Mouse (Mus musculus) brain, embryonic 14.5 days (tissue): ENCODE data around the gene Ccnb1ip1. TPM values are rescaled to one million over a fixed set of nuclear protein-coding genes. Genes with fewer than 3 reads are reported as not detected.
A peak's percentile ranks its signal among the peaks of the same experiment; 100 is the strongest.
"Not testable (repeated sequence)": the region's sequence is repeated elsewhere in the genome, so short reads cannot be mapped to it uniquely, and the experiment has no call there.

Experiments used
- DNase-seq: peaks from one replicate; pipeline ENCODE4 v3.0.0-alpha.2; 2011; ENCODE audit warnings: low read depth
- CTCF ChIP-seq: fragments of 200-500 bp; IDR thresholded peaks from 2 replicates; pipeline ENCODE4 v1.5.1; 2012; ENCODE audit warnings: inconsistent platforms, mild to moderate bottlenecking, moderate library complexity, borderline replicate concordance; ENCODE audit not compliant: insufficient read depth, insufficient read length; ENCODE audit errors: extremely low read depth
- POLR2A ChIP-seq: fragments of 200-500 bp; IDR thresholded peaks from 2 replicates; pipeline ENCODE4 v1.6.1; 2012; ENCODE audit warnings: mild to moderate bottlenecking, inconsistent platforms, borderline replicate concordance; ENCODE audit not compliant: poor library complexity, insufficient read depth, insufficient read length, severe bottlenecking; ENCODE audit errors: extremely low read depth
- polyA plus RNA-seq: library from polyadenylated mRNA; depleted of rRNA; stranded (reverse); fragments of >200 nt; gene quantifications from 2 replicates; pipeline ENCODE4 v1.2.3, GENCODE M21; 2012; rRNA removed

The Ccnb1ip1 gene
- polyA plus RNA-seq = 0.13 TPM in 1 of 2 replicates, not detected in the other

GRCm38 (mm10) chr14:50807487-50808072 is at the start of gene Ccnb1ip1, which contains the start of gene Parp2:
Gene Ccnb1ip1, minus strand, starts transcription at chr14:50807732.
Gene Parp2, plus strand, starts transcription at chr14:50807841.
- peak; percentile 99 for DNase-seq
- TF ChIP-seq POLR2A = peak; percentile 61; the same call in 1 of the 2 replicates
- TF ChIP-seq CTCF = no peak

- TF ChIP-seq POLR2A (no peak), CTCF (no peak)
- no peak for DNase-seq
Observed at GRCm38 (mm10) chr14:50855788-50856187, 48.3 kb upstream of the Ccnb1ip1 start.

- DNase-seq = peak; percentile 12
- TF ChIP-seq POLR2A = no peak
- peak; percentile 39; the same call in 1 of the 2 replicates for TF ChIP-seq CTCF
Observed at GRCm38 (mm10) chr14:50837236-50837635, 29.7 kb upstream of the Ccnb1ip1 start.

- DNase-seq = no peak
- TF ChIP-seq CTCF = no peak
- no peak for TF ChIP-seq POLR2A
Observed at GRCm38 (mm10) chr14:50834435-50834834, 26.9 kb upstream of the Ccnb1ip1 start.

- peak; percentile 0 for DNase-seq
Observed at GRCm38 (mm10) chr14:50833964-50834363, 26.4 kb upstream of the Ccnb1ip1 start.

GRCm38 (mm10) chr14:50829878-50830277 is 22.3 kb upstream of the Ccnb1ip1 start:
- no peak for DNase-seq
- TF ChIP-seq POLR2A = no peak
- TF ChIP-seq CTCF = no peak

More at GRCm38 (mm10) chr14:50833964-50834363, 26.4 kb upstream of the Ccnb1ip1 start:
- no peak for TF ChIP-seq CTCF
- TF ChIP-seq POLR2A = no peak

GRCm38 (mm10) chr14:50826579-50826978 is 19.0 kb upstream of the Ccnb1ip1 start:
- no peak for TF ChIP-seq POLR2A
- no peak for TF ChIP-seq CTCF
- DNase-seq = no peak

- DNase-seq = no peak
- no peak for TF ChIP-seq POLR2A
- TF ChIP-seq CTCF = no peak
Observed at GRCm38 (mm10) chr14:50824219-50824618, 16.7 kb upstream of the Ccnb1ip1 start.

- TF ChIP-seq POLR2A (no peak), CTCF (peak; percentile 7; the same call in 1 of the 2 replicates)
- DNase-seq = no peak
Observed at GRCm38 (mm10) chr14:50823240-50823639, 15.7 kb upstream of the Ccnb1ip1 start.

- TF ChIP-seq CTCF (no peak), POLR2A (no peak)
- DNase-seq = no peak
Observed at GRCm38 (mm10) chr14:50813060-50813459, 5.5 kb upstream of the Ccnb1ip1 start.

GRCm38 (mm10) chr14:50806469-50806868 is 1.1 kb downstream of the Ccnb1ip1 start:
- DNase-seq = not testable (repeated sequence)

GRCm38 (mm10) chr14:50804683-50805082 is 2.8 kb downstream of the Ccnb1ip1 start:
- no peak for TF ChIP-seq CTCF
- TF ChIP-seq POLR2A = no peak
- DNase-seq = no peak

GRCm38 (mm10) chr14:50802843-50803562 is 4.5 kb downstream of the Ccnb1ip1 start:
- peak; percentile 49 for DNase-seq
- peak; percentile 56; the same call in 1 of the 2 replicates for TF ChIP-seq CTCF
- no peak for TF ChIP-seq POLR2A
